Mouse (Mus musculus): ENCODE results near the gene Olig3.
"Not testable (repeated sequence)": the region's sequence is repeated elsewhere in the genome, so short reads cannot be mapped to it uniquely, and the experiment has no call there.

The Olig3 gene

GRCm38 (mm10) chr10:19361539-19362293 is 5.4 kb downstream of the Olig3 start:
- ATAC-seq (ENCODE audit: low TSS enrichment): no peak

GRCm38 (mm10) chr10:19362294-19362590 is 5.9 kb downstream of the Olig3 start:
- no peak for ATAC-seq (ENCODE audit: low TSS enrichment)

GRCm38 (mm10) chr10:19362861-19363260 is 6.5 kb downstream of the Olig3 start:
- no peak for ATAC-seq (ENCODE audit: low TSS enrichment)

GRCm38 (mm10) chr10:19363365-19363764 is 7.0 kb downstream of the Olig3 start:
- ATAC-seq (ENCODE audit: low TSS enrichment): no peak

- ATAC-seq (ENCODE audit: low TSS enrichment): no peak
These were observed 12.8 kb downstream of the Olig3 start for GRCm38 (mm10) chr10:19369143-19369542.

- no peak for ATAC-seq (ENCODE audit: low TSS enrichment)
These were observed 13.8 kb downstream of the Olig3 start for GRCm38 (mm10) chr10:19370146-19370545.

GRCm38 (mm10) chr10:19372263-19372662 is 15.9 kb downstream of the Olig3 start:
- ATAC-seq (ENCODE audit: low TSS enrichment): no peak

GRCm38 (mm10) chr10:19373797-19374196 is 17.5 kb downstream of the Olig3 start:
- ATAC-seq (ENCODE audit: low TSS enrichment): no peak

- no peak for ATAC-seq (ENCODE audit: low TSS enrichment)
These were observed 18.0 kb downstream of the Olig3 start for GRCm38 (mm10) chr10:19374311-19374710.

GRCm38 (mm10) chr10:19375838-19376237 is 19.5 kb downstream of the Olig3 start:
- no peak for ATAC-seq (ENCODE audit: low TSS enrichment)

GRCm38 (mm10) chr10:19380971-19381370 is 24.6 kb downstream of the Olig3 start:
- ATAC-seq (ENCODE audit: low TSS enrichment): not testable (repeated sequence)

GRCm38 (mm10) chr10:19384176-19384575 is 27.8 kb downstream of the Olig3 start:
- no peak for ATAC-seq (ENCODE audit: low TSS enrichment)

GRCm38 (mm10) chr10:19391819-19392218 is 35.5 kb downstream of the Olig3 start:
- no peak for ATAC-seq (ENCODE audit: low TSS enrichment)

- no peak for ATAC-seq (ENCODE audit: low TSS enrichment)
These were observed 40.3 kb downstream of the Olig3 start for GRCm38 (mm10) chr10:19396485-19397137.

GRCm38 (mm10) chr10:19397396-19397795 is 41.1 kb downstream of the Olig3 start:
- ATAC-seq (ENCODE audit: low TSS enrichment): no peak

GRCm38 (mm10) chr10:19401136-19401535 is 44.8 kb downstream of the Olig3 start:
- no peak for ATAC-seq (ENCODE audit: low TSS enrichment)

- ATAC-seq (ENCODE audit: low TSS enrichment): no peak
These were observed 48.1 kb downstream of the Olig3 start for GRCm38 (mm10) chr10:19404401-19404800.

- no peak for ATAC-seq (ENCODE audit: low TSS enrichment)
These were observed 49.6 kb downstream of the Olig3 start for GRCm38 (mm10) chr10:19405959-19406358.

GRCm38 (mm10) chr10:19407168-19407567 is 50.8 kb downstream of the Olig3 start:
- ATAC-seq (ENCODE audit: low TSS enrichment): no peak
